8 mouse cellular contexts compared by ENCODE assay signal in genomic region chr12:65073611-65074178, GRCm38 (mm10). TPM values are rescaled to one million over a fixed set of nuclear protein-coding genes. Genes with fewer than 3 reads are reported as not detected.
A peak's percentile ranks its signal among the peaks of the same experiment; 100 is the strongest.
DNase-seq lines count a peak whose midpoint lies in the region; ATAC-seq lines count a peak whose summit lies in the region.

Gene Fkbp3 (minus strand): TSS chr12:65074007.

- H3K27me3 ChIP-seq in intestine, embryonic 14.5 days (replicated peaks; ENCODE audit: control insufficient read depth, insufficient read depth, low read length) = no peaks in the 10 kb centered on the region

- H3K27ac ChIP-seq in intestine, embryonic 14.5 days (ENCODE audit: low read depth) = peak within 1 kb of the TSS; percentile 91

- peak within 1 kb of the TSS; percentile 64 for H3K4me2 ChIP-seq in intestine, embryonic 14.5 days (ENCODE audit: low read length)

- DNase-seq in adrenal gland, adult 18-20 months (ENCODE audit: low spot score in 2 of 2) = peak; percentile 98
- peak; percentile 99 for DNase-seq in embryo, embryonic 11 days
- peak; percentile 98 for DNase-seq in gastrocnemius, postnatal 25 days
- peak; percentile 97 for DNase-seq in intestine, embryonic 14.5 days (ENCODE audit: low spot score)
- peak; percentile 97 for DNase-seq in left cerebral cortex, postnatal 14 days (ENCODE audit: low spot score in 2 of 2)
- peak; percentile 98 for DNase-seq in mesoderm, embryonic 11.5 days (ENCODE audit: low read depth, low spot score)
- DNase-seq in right cerebral cortex, postnatal 36 days (ENCODE audit: low spot score in 2 of 2) = peak; percentile 91 to 93
- DNase-seq in yolk sac, embryonic 10.5 days (ENCODE audit: low spot score) = peak; percentile 96

- H3K4me1 ChIP-seq in intestine, embryonic 14.5 days (replicated peaks; ENCODE audit: control insufficient read depth, insufficient read depth, low read length) = peaks cover 13% of the 10 kb centered on the region; the same call in 1 of the 2 replicates

- peak within 1 kb of the TSS; percentile 86 for H3K9ac ChIP-seq in intestine, embryonic 14.5 days (ENCODE audit: low read length)

- H3K4me3 ChIP-seq in intestine, embryonic 14.5 days (ENCODE audit: low read depth, low read length) = peak within 1 kb of the TSS; percentile 87

- no peaks in the 10 kb centered on the region for H3K9me3 ChIP-seq in intestine, embryonic 14.5 days (ENCODE audit: control insufficient read depth, low read length)

- peaks cover 8% of the 10 kb centered on the region for H3K36me3 ChIP-seq in intestine, embryonic 14.5 days (ENCODE audit: control insufficient read depth, insufficient read depth, low read length)

- ATAC-seq in intestine, embryonic 14.5 days (replicated peaks; ENCODE audit: low FRiP score, low TSS enrichment, low read depth) = peak; percentile 99

- intact Hi-C loops in left cerebral cortex, postnatal 14 days (cut with DNase I) = no loop called here

- WGBS in intestine, embryonic 14.5 days = under 1% methylated on average over 49 of the region's 49 CpGs

RNA-seq across cellular contexts. Expression of gene Fkbp3, which starts in this region (rescaled TPM):
- total RNA-seq in adrenal gland, adult 18-20 months (2021) = 100 to 1,000 TPM in 1 of 2 experiments, 10 to 100 TPM in 1; 92.5 to 113 TPM
- 100 to 1,000 TPM; 177 to 185 TPM for total RNA-seq in gastrocnemius, postnatal 25 days (2021)
- 390 and 402 TPM in 2 replicates for polyA plus RNA-seq in intestine, embryonic 14.5 days (2014; fragmentation: Nextera tagmentation; extraction: Ambion mirVana)
- 100 to 1,000 TPM; 181 to 184 TPM for total RNA-seq in left cerebral cortex, postnatal 14 days (2021)

Comparison
In these comparisons a context has a peak if more than half of its experiments do, and no peak if none do; other contexts are left out.
1. Peak in every context shown above with its lines: DNase-seq, ATAC-seq, H3K4me3 ChIP-seq and H3K27ac ChIP-seq.